Mouse (Mus musculus): ENCODE results near the gene Dera. TPM values are rescaled to one million over a fixed set of nuclear protein-coding genes. Genes with fewer than 3 reads are reported as not detected.

Gene Dera
- total RNA-seq, 2 experiments from 2014 or later = 3.7 to 4.8 TPM

GRCm38 (mm10) chr6:137789658-137790057, 35.3 kb downstream of the Dera start:
- H3K4me3 ChIP-seq = no peak overlapping the region
- no peak overlapping the region for H3K27ac ChIP-seq
- no peak for DNase-seq (ENCODE audit: extremely low spot score in 1 of 2, low spot score in 2 of 2)
- intact Hi-C loops (cut with DNase I) = loop anchor here (10.0 kb wide), 2 partner anchors 1675 to 1785 kb away; no protein-coding TSS in a partner anchor
- TF ChIP-seq CTCF (IDR thresholded peaks at IDR 0.05) = no peak

DNA sequence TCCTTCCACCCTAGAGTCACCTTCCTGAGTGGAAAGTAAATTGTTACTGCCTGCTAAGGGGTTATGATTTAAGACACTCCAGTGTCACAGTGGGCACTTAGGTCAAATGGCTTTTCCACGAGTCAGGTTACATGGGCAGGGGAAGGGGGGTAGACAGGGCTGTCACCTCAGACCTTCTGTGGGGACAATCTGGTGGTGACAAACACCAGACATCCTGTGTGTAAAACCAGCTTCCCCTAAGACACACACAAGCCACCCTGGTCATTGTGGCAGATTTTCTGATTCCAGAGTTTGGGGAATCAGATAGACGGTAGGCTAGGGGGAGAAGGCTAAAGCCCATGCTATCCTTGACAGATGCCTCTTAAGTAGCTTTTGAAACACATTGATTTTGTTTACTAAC, 41.1 kb downstream of the Dera start:
- intact Hi-C loops (cut with DNase I) = loop anchor here (10.0 kb wide), 2 partner anchors 1669 to 1779 kb away; no protein-coding TSS in a partner anchor
- no peak for DNase-seq (ENCODE audit: extremely low spot score in 1 of 2, low spot score in 2 of 2)
- TF ChIP-seq CTCF (IDR thresholded peaks at IDR 0.05) = no peak
- H3K4me3 ChIP-seq = no peak overlapping the region
- no peak overlapping the region for H3K27ac ChIP-seq

- peak; percentile 18 for DNase-seq (ENCODE audit: extremely low spot score in 1 of 2, low spot score in 2 of 2)
- TF ChIP-seq CTCF (IDR thresholded peaks at IDR 0.05) = peak; percentile 73
- H3K27ac ChIP-seq = no peak overlapping the region
- no peak overlapping the region for H3K4me3 ChIP-seq
- intact Hi-C loops (cut with DNase I) = loop anchor here (2.0 to 10.0 kb wide), 3 partner anchors 358 to 1778 kb away; no protein-coding TSS in a partner anchor
These were observed 42.5 kb downstream of the Dera start for GRCm38 (mm10) chr6:137796596-137797567.

DNA sequence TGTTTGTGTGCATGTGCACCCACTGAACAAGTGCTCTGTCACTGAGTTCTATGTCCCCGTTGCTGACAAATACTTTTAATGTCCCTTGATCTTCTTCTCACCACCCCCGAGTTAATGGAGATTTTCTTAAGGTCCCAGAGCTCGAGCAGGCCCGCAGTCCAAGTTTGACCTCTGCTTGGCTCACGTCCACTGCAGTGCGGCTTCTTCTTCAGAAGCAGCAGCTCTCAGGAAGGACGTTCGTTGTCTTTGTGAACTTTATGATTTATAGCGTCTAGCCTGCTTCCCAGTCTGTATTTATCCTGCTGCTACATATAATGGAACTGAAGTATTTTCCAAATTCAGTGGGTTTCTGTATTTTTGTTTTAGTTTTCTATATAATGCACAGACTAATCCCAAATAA, 44.9 kb downstream of the Dera start:
- Histone ChIP-seq H3K27ac (no peak overlapping the region), H3K4me3 (no peak overlapping the region)
- no peak for TF ChIP-seq CTCF (IDR thresholded peaks at IDR 0.05)
- intact Hi-C loops (cut with DNase I) = loop anchor here (10.0 kb wide), 2 partner anchors 1666 to 1776 kb away; no protein-coding TSS in a partner anchor
- DNase-seq (ENCODE audit: extremely low spot score in 1 of 2, low spot score in 2 of 2) = no peak

DNA sequence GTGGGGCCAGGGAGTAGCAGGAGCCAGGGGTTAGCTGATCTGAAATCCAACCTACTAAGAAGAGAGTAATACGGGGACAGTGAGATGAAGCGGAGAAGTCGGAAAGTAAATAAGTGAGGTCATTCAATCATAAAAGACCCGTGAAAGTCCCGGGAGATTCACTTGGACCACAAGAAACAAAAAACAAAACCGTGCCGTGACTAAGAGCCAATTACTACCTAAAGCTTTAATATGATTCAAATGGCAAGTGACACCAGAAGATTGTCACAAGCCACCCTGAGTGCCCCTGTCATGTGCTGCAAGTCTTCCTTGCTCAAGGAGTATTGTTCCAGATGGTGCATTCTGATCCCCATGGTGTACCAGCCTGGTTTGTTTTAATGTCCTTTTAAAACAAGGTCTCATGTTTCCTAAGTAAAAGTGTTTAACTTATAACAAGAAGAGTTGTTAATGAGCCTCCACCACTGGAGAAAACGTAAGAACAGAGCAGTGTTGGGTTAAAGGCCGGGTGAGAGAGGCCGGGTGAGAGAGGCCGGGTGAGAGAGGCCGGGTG, 49.2 kb downstream of the Dera start:
- Histone ChIP-seq H3K4me3 (no peak overlapping the region), H3K27ac (no peak overlapping the region)
- intact Hi-C loops (cut with DNase I) = no loop called here
- DNase-seq (ENCODE audit: extremely low spot score in 1 of 2, low spot score in 2 of 2) = no peak
- TF ChIP-seq CTCF (IDR thresholded peaks at IDR 0.05) = no peak

DNA sequence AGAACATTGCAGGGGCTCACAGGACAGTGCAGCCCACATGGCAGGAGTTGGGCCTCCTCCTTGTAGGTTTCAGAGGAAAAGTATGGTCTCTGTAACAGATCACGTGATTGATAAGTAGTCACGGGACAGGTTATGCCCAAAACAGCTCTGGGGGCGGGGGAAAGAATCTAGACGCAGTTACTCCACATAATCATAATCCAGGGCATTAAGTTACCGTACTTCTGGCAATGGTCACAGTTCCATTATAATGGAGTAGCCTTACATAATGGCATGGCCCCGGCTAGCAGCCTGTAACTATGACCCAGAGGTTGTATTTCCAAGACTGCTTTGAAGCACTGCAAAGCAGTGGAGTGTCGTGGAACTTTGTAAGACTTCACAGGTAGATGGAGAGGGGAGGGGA, 49.8 kb downstream of the Dera start:
- no peak overlapping the region for H3K4me3 ChIP-seq
- TF ChIP-seq CTCF (IDR thresholded peaks at IDR 0.05) = no peak
- no peak for DNase-seq (ENCODE audit: extremely low spot score in 1 of 2, low spot score in 2 of 2)
- no peak overlapping the region for H3K27ac ChIP-seq
- intact Hi-C loops (cut with DNase I) = no loop called here

- Histone ChIP-seq H3K4me3 (no peak overlapping the region), H3K27ac (no peak overlapping the region)
- no peak for TF ChIP-seq CTCF (IDR thresholded peaks at IDR 0.05)
- no peak for DNase-seq (ENCODE audit: extremely low spot score in 1 of 2, low spot score in 2 of 2)
- intact Hi-C loops (cut with DNase I) = no loop called here
These were observed 50.3 kb downstream of the Dera start for GRCm38 (mm10) chr6:137804606-137805005.

DNA sequence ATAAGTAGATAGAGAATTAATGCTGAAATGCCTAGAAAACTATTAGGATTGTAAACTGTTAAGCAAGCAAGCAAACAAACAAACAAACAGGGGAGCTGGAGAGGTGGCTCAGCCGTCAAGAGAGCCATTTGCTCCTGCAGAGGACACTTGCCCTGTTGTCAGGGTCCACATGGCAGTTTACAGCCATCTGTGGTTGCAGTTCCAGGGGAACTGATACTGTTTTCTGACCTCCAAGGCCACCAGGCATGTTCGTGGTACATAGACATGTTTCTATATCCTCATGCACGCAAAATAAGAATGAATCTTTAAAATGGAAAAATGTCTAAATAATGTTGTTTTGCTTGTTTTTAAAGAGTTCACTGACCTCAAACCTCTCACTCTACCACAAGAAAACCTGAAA, 52.0 kb downstream of the Dera start:
- no peak for DNase-seq (ENCODE audit: extremely low spot score in 1 of 2, low spot score in 2 of 2)
- H3K27ac ChIP-seq = no peak overlapping the region
- intact Hi-C loops (cut with DNase I) = no loop called here
- H3K4me3 ChIP-seq = no peak overlapping the region
- no peak for TF ChIP-seq CTCF (IDR thresholded peaks at IDR 0.05)

GRCm38 (mm10) chr6:137806806-137807205, 52.5 kb downstream of the Dera start:
- no peak for TF ChIP-seq CTCF (IDR thresholded peaks at IDR 0.05)
- Histone ChIP-seq H3K4me3 (no peak overlapping the region), H3K27ac (no peak overlapping the region)
- no peak for DNase-seq (ENCODE audit: extremely low spot score in 1 of 2, low spot score in 2 of 2)
- intact Hi-C loops (cut with DNase I) = no loop called here

GRCm38 (mm10) chr6:137807296-137807695, 53.0 kb downstream of the Dera start:
- intact Hi-C loops (cut with DNase I) = no loop called here
- TF ChIP-seq CTCF (IDR thresholded peaks at IDR 0.05) = no peak

GRCm38 (mm10) chr6:137808706-137809105, 54.4 kb downstream of the Dera start:
- H3K4me3 ChIP-seq = no peak overlapping the region
- intact Hi-C loops (cut with DNase I) = no loop called here
- DNase-seq (ENCODE audit: extremely low spot score in 1 of 2, low spot score in 2 of 2) = no peak
- no peak for TF ChIP-seq CTCF (IDR thresholded peaks at IDR 0.05)
- H3K27ac ChIP-seq = no peak overlapping the region

More at GRCm38 (mm10) chr6:137807296-137807695, 53.0 kb downstream of the Dera start:
- DNase-seq (ENCODE audit: extremely low spot score in 1 of 2, low spot score in 2 of 2) = no peak
- Histone ChIP-seq H3K4me3 (no peak overlapping the region), H3K27ac (no peak overlapping the region)

DNA sequence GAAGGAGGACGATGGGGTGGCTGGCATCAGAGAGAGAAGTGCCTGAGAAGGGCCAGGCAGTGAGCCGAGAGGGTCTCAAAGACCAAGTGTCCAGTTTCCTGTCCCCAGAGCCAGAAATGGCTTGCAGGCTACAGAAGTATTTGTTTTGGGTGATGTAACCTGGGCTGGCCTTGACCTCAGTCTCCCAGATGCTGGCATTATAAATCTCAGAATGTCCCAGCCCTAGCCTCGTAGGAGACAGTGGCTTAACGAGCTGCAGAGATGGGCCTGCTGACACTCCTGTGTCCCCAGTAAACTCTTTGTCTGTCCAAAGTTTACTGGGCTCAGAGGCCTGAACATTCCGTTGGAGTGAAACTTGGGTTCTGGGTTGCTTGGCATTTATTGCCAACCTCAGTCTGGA, 55.8 kb downstream of the Dera start:
- TF ChIP-seq CTCF (IDR thresholded peaks at IDR 0.05) = no peak
- no peak overlapping the region for H3K27ac ChIP-seq
- DNase-seq (ENCODE audit: extremely low spot score in 1 of 2, low spot score in 2 of 2) = no peak
- no peak overlapping the region for H3K4me3 ChIP-seq
- intact Hi-C loops (cut with DNase I) = no loop called here

Measured in left cerebral cortex, adult 2 months (tissue).